In the genomic region with DNA sequence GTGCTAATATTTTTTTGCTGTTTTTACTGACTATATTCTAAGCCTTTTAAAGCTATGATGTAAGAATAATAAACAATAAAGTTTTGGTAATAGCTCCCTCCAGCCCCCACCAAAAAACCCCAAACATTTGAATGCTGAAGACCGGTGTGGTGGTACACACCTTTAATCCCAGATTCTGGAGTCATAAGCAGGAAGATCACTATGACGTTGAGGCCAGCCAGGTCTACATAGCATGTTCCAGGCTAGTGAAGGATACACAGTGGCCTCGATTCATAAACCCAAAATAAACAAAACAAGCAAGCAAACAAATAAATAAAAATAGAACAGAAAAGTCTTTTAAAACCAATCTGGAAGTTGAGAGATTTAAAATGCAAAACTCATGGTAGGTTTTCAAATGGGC, we compare ENCODE assay signal across 1 mouse cellular context.
TF ChIP-seq lines count a peak whose summit lies in the region.

No protein-coding gene starts in this region.

TF ChIP-seq in CH12.LX, 34 proteins besides CTCF, POLR2A, EP300 and RAD21:
- no peak for TF ChIP-seq NELFE (IDR thresholded peaks at IDR 0.05; ENCODE audit: low read depth, low read length)
- no peak for TF ChIP-seq NRF1 (IDR thresholded peaks at IDR 0.05; ENCODE audit: low read depth, low read length)
